Mouse (Mus musculus): ENCODE data around the gene Kmt2a.

DNA sequence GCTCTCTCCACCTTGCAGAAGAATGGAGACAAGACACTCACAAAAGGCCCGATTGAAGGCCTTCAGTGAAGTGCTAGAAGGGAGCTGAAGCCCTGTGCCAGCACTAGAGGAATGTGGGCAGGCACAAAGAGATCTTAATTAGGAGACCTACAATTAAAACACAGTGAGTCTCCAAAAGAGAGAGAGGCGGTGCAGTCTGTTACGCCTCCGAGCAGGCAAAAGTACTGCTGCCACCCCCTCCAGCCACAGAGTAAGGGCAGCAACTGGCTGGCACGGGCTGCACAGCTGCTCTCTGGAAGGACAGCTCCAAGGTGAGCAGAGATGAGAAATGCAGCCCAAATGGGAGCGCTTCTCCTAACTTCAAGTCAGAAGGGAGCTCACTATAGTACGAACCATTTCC lies 5.6 kb downstream of the Kmt2a start:
- peak in 2 of 3 experiments; percentile 37 to 41 for TF ChIP-seq MYOG (IDR thresholded peaks at IDR 0.05; ENCODE audit: control insufficient read depth in 1 of 3, insufficient read depth in 1 of 3, insufficient read length in 2 of 3, low read depth in 2 of 3)
- TF ChIP-seq E2F4 (IDR thresholded peaks at IDR 0.05; ENCODE audit: insufficient read depth): no peak
